Mouse (Mus musculus) kidney, postnatal 4 days (tissue): ENCODE measurements around the gene Olfr125.

Experiments used
- DNase-seq, 2 experiments: peaks; one replicate each; pipeline ENCODE4 v3.0.0; 2021; ENCODE audit warnings: mixed read lengths in 2 of 2

Olfr125 gene

GRCm38 (mm10) chr17:37832649-37833048 lies at the start of gene Olfr125:
Olfr125 (plus strand) TSS chr17:37832949.
- DNase-seq, result no peak

- DNase-seq, result no peak
Observed at GRCm38 (mm10) chr17:37793229-37793628, 39.5 kb upstream of the Olfr125 start, which contains the start of gene Olfr123. Olfr123 (plus strand) TSS chr17:37793529.

- no peak for DNase-seq
Observed at GRCm38 (mm10) chr17:37799588-37799987, 33.2 kb upstream of the Olfr125 start, which contains the start of gene Olfr124. Olfr124 (plus strand) TSS chr17:37799888.

GRCm38 (mm10) chr17:37847183-37847582 lies 14.4 kb downstream of the Olfr125 start, which contains the start of gene Olfr126:
Olfr126 (plus strand) TSS chr17:37847483.
- DNase-seq, result no peak

GRCm38 (mm10) chr17:37863901-37864300 lies 31.2 kb downstream of the Olfr125 start:
- DNase-seq, result no peak

GRCm38 (mm10) chr17:37869676-37870205 lies 37.0 kb downstream of the Olfr125 start:
- no peak for DNase-seq

GRCm38 (mm10) chr17:37873830-37874229 lies 41.1 kb downstream of the Olfr125 start:
- no peak for DNase-seq
